Mouse (Mus musculus): ENCODE measurements around the gene Masp2. TPM values are rescaled to one million over a fixed set of nuclear protein-coding genes. Genes with fewer than 3 reads are reported as not detected.

Masp2 gene
- total RNA-seq, 2 experiments from 2014 or later, result 0.46 to 0.47 TPM

GRCm38 (mm10) chr4:148598826-148599225 lies 3.5 kb upstream of the Masp2 start:
- no peak for ATAC-seq (replicated peaks; ENCODE audit: poor library complexity, severe bottlenecking)

GRCm38 (mm10) chr4:148600316-148600715 lies 2.0 kb upstream of the Masp2 start:
- no peak for ATAC-seq (replicated peaks; ENCODE audit: poor library complexity, severe bottlenecking)

DNA sequence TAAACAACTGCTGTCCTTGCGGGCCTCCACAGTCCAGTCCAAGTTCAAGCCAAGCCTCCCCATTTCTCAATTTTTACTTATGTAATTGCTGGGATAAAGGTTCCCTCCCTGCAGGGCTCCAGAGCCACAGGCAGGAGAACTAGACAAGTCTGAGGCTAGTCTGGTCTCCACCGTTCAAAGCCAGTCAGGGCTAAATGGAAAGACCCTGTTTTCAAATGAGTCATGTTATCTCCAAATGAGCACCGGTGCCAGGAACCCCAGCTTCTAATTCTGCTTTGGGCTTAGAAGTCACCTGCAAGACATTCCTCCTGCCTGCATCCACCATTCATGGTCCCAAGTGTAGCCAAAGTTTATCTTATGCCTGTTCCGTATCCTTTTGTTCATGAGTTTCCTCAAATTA lies 483 bp upstream of the Masp2 start:
- no peak for ATAC-seq (replicated peaks; ENCODE audit: poor library complexity, severe bottlenecking)

DNA sequence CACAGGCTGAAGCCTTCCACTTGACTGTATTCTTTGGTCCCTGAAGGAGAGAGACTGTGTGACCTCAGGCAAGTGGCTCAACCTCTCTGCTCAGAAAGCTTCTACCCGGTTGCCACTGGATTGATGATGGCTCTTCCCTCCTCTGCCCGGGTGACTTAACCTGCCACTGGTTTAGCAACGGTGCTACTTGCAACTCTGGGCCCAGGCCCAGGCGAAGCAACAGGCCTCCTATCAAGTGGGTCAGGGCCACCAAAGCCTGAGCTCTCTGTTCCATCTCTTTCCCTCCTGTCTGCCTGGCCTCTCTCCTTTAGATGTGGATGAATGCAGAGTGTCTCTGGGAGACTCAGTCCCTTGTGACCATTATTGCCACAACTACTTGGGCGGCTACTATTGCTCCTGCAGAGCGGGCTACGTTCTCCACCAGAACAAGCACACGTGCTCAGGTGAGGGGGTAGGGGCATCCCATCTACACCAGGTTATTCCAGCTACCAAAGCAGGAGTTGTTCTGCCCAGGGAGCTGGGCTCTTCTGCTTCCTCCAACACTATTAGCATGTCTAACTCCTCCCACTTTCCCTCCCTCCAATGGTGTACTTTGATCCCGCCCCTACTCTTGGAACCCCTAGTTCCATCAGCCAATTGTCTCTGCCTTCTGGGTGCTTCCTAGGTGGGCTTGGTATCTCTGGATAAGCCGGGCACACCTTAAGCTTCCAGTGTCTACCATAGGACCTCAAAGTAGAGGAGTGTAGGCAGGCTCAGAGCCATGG lies 1.2 kb downstream of the Masp2 start:
- ATAC-seq (replicated peaks; ENCODE audit: poor library complexity, severe bottlenecking), result no peak; the same call in 1 of the 2 replicates

DNA sequence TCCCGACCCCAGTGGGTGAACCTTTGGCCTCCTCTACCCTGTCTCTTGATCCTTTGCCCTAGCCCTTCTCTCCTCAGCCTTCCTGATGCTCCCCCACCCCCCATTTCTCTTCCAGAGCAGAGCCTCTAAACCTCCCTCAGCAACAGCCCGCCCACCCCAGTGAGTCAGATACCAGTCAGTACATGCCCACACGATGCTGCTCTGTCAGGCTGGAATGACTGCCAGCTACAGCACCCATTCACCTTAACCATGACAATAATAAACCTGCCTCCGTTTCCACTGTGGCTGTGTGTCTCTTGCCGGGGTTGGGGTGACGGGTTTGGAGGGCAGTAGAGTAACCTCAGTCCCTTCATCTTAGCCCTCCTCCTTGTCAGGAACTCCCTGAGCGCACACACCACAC lies 1.8 kb downstream of the Masp2 start:
- ATAC-seq (replicated peaks; ENCODE audit: poor library complexity, severe bottlenecking), result no peak

GRCm38 (mm10) chr4:148604541-148605165 lies 2.3 kb downstream of the Masp2 start:
- peak; percentile 74 for ATAC-seq (replicated peaks; ENCODE audit: poor library complexity, severe bottlenecking)

DNA sequence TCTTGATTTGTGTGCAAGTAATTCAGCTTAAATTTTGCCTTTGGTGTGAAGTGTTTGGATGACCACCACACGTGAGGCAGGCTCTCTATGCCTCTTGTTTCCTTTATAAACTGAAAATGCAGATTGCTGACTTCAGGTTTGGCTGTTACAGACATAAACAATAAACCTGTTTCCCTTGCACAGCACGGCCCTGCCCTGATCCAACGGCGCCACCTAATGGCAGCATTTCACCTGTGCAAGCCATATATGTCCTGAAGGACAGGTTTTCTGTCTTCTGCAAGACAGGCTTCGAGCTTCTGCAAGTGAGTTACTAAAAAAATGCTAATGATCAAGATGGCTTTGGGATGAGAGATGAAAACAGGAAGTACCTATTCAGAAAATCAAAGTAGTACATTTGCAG lies 5.4 kb downstream of the Masp2 start:
- peak; percentile 71 for ATAC-seq (replicated peaks; ENCODE audit: poor library complexity, severe bottlenecking)

GRCm38 (mm10) chr4:148609805-148610204 lies 7.5 kb downstream of the Masp2 start:
- ATAC-seq (replicated peaks; ENCODE audit: poor library complexity, severe bottlenecking), result no peak

DNA sequence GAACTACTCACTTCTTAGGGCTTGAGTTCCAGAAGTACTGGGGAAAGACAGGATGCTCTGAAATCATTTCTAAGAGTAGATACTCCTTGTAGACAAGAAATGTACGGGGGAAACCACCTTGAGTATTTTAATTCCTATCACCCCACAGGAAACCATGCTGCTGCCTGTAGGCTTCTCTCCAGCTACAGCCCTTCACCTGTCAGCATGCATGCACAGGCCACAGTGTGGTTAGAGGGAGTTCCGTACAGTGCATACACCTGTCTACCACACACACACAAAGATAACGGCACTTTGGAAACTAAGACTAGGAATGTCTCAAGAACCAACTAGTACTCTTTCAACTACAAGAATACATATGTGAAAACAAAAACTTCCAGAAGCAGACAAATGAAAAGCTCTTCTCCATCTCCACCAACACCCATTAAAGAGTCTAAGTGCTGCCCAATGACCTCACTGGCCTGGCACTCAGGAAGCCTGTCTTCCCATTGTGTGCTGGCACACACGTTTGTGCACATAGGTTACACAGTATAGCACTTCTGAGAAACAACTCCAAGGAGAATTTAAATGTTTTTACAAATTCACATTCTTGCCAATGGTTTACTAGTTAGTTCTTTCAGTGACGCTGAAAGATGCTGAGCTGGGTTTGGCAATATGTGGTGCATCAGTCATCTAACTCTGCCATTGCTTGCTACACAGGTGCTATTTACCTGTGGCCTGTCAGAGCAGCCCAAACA lies 8.4 kb downstream of the Masp2 start:
- no peak for ATAC-seq (replicated peaks; ENCODE audit: poor library complexity, severe bottlenecking)

- ATAC-seq (replicated peaks; ENCODE audit: poor library complexity, severe bottlenecking), result no peak
These were observed 10.2 kb downstream of the Masp2 start for GRCm38 (mm10) chr4:148612557-148612956.

- no peak for ATAC-seq (replicated peaks; ENCODE audit: poor library complexity, severe bottlenecking)
These were observed 11.4 kb downstream of the Masp2 start for GRCm38 (mm10) chr4:148613738-148614137.

DNA sequence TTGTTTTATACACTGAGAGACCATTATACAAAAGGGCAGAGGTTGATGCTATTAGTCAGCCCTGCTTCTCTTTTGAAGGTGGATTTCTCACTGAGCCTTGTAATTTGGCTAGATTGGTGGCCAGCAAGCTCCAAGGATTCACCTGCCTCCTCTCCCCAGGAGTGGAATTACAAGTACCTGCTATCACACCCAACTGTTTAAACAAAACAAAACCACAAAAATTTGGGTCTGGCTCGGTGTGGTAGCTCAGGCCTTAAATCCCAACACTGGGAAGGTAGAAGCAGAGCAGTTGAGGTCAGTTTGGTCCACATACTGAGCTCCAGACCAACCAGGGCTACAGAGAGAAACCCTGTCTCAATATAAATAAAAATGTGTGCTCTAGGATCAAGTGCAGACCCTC lies 17.5 kb downstream of the Masp2 start:
- ATAC-seq (replicated peaks; ENCODE audit: poor library complexity, severe bottlenecking), result no peak

- no peak for ATAC-seq (replicated peaks; ENCODE audit: poor library complexity, severe bottlenecking)
These were observed 18.4 kb downstream of the Masp2 start for GRCm38 (mm10) chr4:148620718-148621117.

DNA sequence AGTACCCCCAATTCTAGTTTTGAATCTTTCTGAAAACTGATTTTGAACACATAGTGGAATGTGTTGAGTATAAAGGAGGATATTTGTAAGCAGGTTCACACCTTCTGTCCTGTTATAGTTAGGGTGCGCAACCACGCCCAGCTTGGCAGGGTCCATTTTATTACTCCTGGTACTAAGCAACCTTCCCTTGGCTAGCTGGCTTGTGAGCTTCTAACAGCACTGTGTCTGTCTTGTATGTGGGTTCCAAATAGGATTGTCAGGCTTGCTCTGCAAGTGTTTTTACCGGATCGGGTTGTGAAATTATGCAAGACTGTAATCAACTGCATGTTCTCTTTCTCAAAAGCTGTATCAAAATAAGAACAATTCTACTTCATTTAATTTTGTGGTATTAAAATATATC lies 20.1 kb downstream of the Masp2 start:
- no peak for ATAC-seq (replicated peaks; ENCODE audit: poor library complexity, severe bottlenecking)

DNA sequence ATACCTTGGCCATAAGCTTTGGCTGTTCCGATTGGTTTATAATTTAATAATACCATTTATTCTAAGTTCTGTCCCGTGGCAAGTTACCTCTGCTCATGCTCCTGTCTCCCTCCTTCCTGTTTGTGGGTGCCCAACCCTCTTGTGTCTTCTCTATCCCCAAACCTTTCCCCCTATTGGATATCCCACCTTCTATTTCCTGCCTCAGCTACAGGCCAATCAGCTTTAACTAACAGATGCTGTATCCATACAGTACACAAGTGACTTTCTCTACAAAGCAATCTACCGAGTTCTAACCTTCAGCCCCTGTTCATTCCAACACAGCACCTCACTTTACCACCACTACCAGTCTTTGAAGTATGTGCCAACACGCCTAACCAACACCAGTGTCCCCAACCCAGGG lies 21.3 kb downstream of the Masp2 start:
- no peak for ATAC-seq (replicated peaks; ENCODE audit: poor library complexity, severe bottlenecking)

DNA sequence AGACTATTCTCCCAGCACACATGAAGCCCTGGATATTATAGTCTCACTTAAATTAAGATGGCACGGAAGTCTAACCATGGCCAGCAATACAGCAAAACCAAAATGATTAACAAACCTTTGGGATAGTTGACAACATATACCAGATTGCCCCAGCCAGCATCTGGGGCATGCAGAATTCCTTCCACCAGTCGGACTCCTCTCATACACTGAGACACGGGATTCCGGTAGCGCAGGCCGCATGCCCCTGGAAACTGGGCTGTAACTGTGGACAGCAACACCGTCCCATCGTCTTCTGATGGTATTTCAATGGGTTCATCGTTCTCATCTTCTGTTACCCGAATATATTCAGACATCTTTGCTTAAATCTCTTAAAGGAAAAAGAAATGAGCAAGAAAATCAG lies 22.7 kb downstream of the Masp2 start:
- ATAC-seq (replicated peaks; ENCODE audit: poor library complexity, severe bottlenecking), result no peak

DNA sequence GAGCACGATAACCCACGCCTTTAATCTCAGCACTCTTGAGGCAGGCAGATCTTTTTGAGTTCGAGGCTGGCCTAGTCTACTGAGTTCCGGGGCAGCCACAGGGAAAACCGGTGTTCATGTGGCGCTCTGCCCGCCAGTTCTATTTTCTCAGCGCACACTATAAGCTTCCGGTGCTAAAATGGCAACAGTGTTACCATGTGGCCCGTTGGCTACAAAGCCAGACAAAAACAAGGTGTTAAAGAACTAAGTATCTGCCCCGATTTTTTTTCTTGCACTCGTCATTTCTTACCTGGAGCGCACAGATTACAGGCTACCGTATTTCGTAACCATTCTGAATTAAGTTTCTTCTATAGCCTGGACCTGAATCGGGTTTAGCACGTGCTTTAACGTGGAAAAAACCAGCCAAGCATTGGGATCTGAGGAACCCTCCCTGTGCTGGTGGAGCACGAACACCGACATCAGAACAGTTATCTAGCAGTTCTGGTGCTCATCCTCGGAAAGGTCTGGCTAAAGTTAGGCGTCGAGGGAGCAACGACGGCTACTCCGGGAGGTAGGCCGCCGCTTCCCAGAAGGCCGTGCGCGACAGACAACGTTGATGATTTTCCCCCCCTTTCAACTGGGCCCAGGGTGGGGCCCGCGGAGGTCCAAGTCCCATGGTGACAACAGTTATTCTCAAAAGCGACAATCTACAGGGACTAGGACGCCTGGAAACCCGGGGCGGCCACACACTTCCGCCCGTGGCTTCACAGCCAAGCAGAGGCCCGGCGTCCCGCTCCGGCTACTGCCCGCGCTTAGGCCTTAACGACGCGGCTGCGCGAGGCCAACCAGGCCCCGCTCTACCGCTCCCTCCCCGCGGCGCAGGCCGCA lies 23.6 kb downstream of the Masp2 start:
- ATAC-seq (replicated peaks; ENCODE audit: poor library complexity, severe bottlenecking), result peak; percentile 35

DNA sequence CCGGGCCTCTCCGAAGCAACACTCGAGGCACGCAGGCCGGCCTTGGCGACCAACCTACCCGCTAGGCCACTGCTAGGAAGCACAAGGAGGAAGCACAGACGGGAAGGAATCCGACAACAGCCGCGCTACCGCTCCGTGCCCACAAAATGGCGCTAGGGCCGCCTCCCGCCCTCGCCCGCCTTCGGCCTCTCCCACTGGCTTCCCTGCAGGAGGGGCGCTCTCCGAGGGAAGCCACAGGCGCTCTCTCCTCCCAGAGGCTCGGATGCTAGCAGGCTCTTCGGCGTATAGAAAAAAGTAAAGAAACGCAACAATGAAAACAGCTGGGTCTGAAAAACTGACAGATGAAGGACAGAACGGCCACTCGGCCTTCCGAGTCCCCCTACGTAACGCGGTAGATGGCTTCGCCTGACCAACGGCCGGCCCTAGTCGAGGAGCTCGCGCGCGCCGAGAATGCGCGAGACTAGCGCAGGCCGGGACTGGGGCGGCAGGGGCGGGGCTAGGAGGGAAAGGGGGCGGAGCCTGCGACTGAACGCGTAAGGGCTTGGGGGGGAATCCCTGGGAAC lies 24.4 kb downstream of the Masp2 start, which contains the start of gene Tardbp:
Tardbp (minus strand) TSS at position 397 of the 563 bp plus-strand sequence.
- ATAC-seq (replicated peaks; ENCODE audit: poor library complexity, severe bottlenecking), result peak; percentile 89

DNA sequence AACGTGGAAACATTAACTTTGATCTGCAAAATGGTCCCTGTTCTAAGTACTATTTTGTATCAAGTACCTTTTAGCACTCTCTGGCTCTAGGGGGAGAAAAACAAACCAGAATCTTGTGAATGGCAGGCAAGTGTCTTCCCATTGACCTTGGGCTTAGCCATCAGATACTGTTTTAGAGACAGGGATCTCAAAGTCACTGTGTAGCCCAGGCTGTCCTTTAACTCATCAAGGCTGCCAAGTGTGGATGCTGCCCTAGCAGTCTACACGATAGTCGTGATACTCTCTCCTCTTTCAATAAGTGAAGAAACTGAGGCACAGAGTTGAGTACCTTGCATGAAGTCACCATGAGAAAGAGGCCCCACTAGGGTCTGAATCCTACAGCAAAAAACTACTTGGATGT lies 24.9 kb downstream of the Masp2 start:
- no peak for ATAC-seq (replicated peaks; ENCODE audit: poor library complexity, severe bottlenecking)
